Mouse (Mus musculus) left cerebral cortex, adult 2 months (tissue): Measurements from ENCODE around the gene Myf5. TPM values are rescaled to one million over a fixed set of nuclear protein-coding genes. Genes with fewer than 3 reads are reported as not detected.

Experiments
- DNase-seq, 2 experiments: peaks; one replicate each; pipeline ENCODE4 v3.0.0; 2021 to 2022; ENCODE audit warnings: low spot score in 2 of 2, mixed read lengths in 1 of 2; ENCODE audit errors: extremely low spot score in 1 of 2
- H3K27ac ChIP-seq: fragments of 200-600 bp; 2 replicates; pipeline ENCODE4 v1.8.1; 2022
- H3K4me3 ChIP-seq: fragments of 200-600 bp; 2 replicates; pipeline ENCODE4 v1.8.1; 2022
- CTCF ChIP-seq: fragments of 200-600 bp; IDR thresholded peaks from 2 replicates; pipeline ENCODE4 v1.8.1; 2022; ENCODE audit warnings: antibody characterized with exemption, mild to moderate bottlenecking, moderate library complexity
- intact Hi-C: fragments of 180-260 bp; cut with DNase I; formaldehyde crosslinking; loops from one replicate; pipeline ENCODE4 v1.15.1; 2025
- long read RNA-seq, 2 experiments: library from polyadenylated mRNA; stranded (forward); transcript quantifications; one replicate each; pipeline ENCODE4 v2.0.0; 2021; ENCODE audit warnings: borderline mapping rate in 2 of 2
- total RNA-seq, 2 experiments: library from RNA; stranded (reverse); gene quantifications; 2 replicates each; pipeline ENCODE4 v1.2.3; 2021

The Myf5 gene
- not detected for total RNA-seq
- long read RNA-seq, experiment 1 = 0 reads
- long read RNA-seq, experiment 2 = 0 reads

- no peak within 1 kb of the TSS for H3K27ac ChIP-seq
- TF ChIP-seq CTCF = no peak
- intact Hi-C loops = no loop called here
- no peak for DNase-seq
- no peak within 1 kb of the TSS for H3K4me3 ChIP-seq
Observed at GRCm38 (mm10) chr10:107485870-107486269, at the start of gene Myf5. Myf5 (minus strand) TSS chr10:107486134.

- no peak for DNase-seq
- no peak for TF ChIP-seq CTCF
- no peak overlapping the region for H3K27ac ChIP-seq
- H3K4me3 ChIP-seq = no peak overlapping the region
- intact Hi-C loops = no loop called here
Observed at GRCm38 (mm10) chr10:107528758-107529157, 42.8 kb upstream of the Myf5 start.

- intact Hi-C loops = no loop called here
- TF ChIP-seq CTCF = no peak
- Histone ChIP-seq H3K27ac (no peak overlapping the region), H3K4me3 (no peak overlapping the region)
- DNase-seq = no peak
Observed at GRCm38 (mm10) chr10:107519216-107519615, 33.3 kb upstream of the Myf5 start.

- Histone ChIP-seq H3K27ac (no peak overlapping the region), H3K4me3 (no peak overlapping the region)
- TF ChIP-seq CTCF = no peak
- intact Hi-C loops = no loop called here
- DNase-seq = no peak
Observed at GRCm38 (mm10) chr10:107516641-107517040, 30.7 kb upstream of the Myf5 start.

GRCm38 (mm10) chr10:107514735-107515134 lies 28.8 kb upstream of the Myf5 start:
- DNase-seq = no peak
- intact Hi-C loops = no loop called here
- TF ChIP-seq CTCF = no peak

GRCm38 (mm10) chr10:107506397-107506796 lies 20.5 kb upstream of the Myf5 start:
- TF ChIP-seq CTCF = no peak
- intact Hi-C loops = no loop called here
- no peak for DNase-seq
- no peak overlapping the region for H3K4me3 ChIP-seq
- no peak overlapping the region for H3K27ac ChIP-seq

More at GRCm38 (mm10) chr10:107514735-107515134, 28.8 kb upstream of the Myf5 start:
- no peak overlapping the region for H3K4me3 ChIP-seq
- H3K27ac ChIP-seq = no peak overlapping the region

GRCm38 (mm10) chr10:107503430-107503829 lies 17.5 kb upstream of the Myf5 start:
- Histone ChIP-seq H3K27ac (no peak overlapping the region), H3K4me3 (no peak overlapping the region)
- no peak for DNase-seq
- intact Hi-C loops = no loop called here
- no peak for TF ChIP-seq CTCF

GRCm38 (mm10) chr10:107502193-107502592 lies 16.3 kb upstream of the Myf5 start:
- intact Hi-C loops = no loop called here
- no peak for DNase-seq
- no peak for TF ChIP-seq CTCF
- no peak overlapping the region for H3K27ac ChIP-seq
- H3K4me3 ChIP-seq = no peak overlapping the region

- Histone ChIP-seq H3K4me3 (no peak overlapping the region), H3K27ac (no peak overlapping the region)
- intact Hi-C loops = loop anchor here (5.0 kb wide), 1 partner anchor 148 kb away; no protein-coding TSS in a partner anchor
- TF ChIP-seq CTCF = no peak
- DNase-seq = peak; percentile 21 to 32
Observed at GRCm38 (mm10) chr10:107499656-107500055, 13.7 kb upstream of the Myf5 start.

GRCm38 (mm10) chr10:107496402-107496801 lies 10.5 kb upstream of the Myf5 start:
- no peak overlapping the region for H3K4me3 ChIP-seq
- DNase-seq = no peak
- no peak for TF ChIP-seq CTCF
- intact Hi-C loops = loop anchor here (5.0 kb wide), 1 partner anchor 151 kb away; no protein-coding TSS in a partner anchor
- no peak overlapping the region for H3K27ac ChIP-seq

- intact Hi-C loops = no loop called here
- no peak within 1 kb of the TSS for H3K4me3 ChIP-seq
Observed at GRCm38 (mm10) chr10:107494568-107494967, 8.6 kb upstream of the Myf5 start, which contains the start of gene Myf6. Myf6 (minus strand) TSS chr10:107494737.

GRCm38 (mm10) chr10:107493580-107494474 lies 7.9 kb upstream of the Myf5 start:
- TF ChIP-seq CTCF = no peak; the same call in 1 of the 2 replicates
- peak overlapping the region; percentile 37 for H3K4me3 ChIP-seq
- H3K27ac ChIP-seq = no peak overlapping the region
- intact Hi-C loops = no loop called here
- DNase-seq = no peak

More at GRCm38 (mm10) chr10:107494568-107494967, 8.6 kb upstream of the Myf5 start, which contains the start of gene Myf6:
- DNase-seq = no peak
- no peak for TF ChIP-seq CTCF
- H3K27ac ChIP-seq = no peak within 1 kb of the TSS
